Mouse (Mus musculus) embryonic facial prominence, embryonic 11.5 days (tissue): Measurements from ENCODE around the gene Bbs2. TPM values are rescaled to one million over a fixed set of nuclear protein-coding genes. Genes with fewer than 3 reads are reported as not detected.
"Not testable (repeated sequence)": the region's sequence is repeated elsewhere in the genome, so short reads cannot be mapped to it uniquely, and the experiment has no call there.

Source experiments
- ATAC-seq: fragments of 200-750 bp; cut with Nextera tagmentation; replicated peaks from 2 replicates; pipeline ENCODE4 v1.8.0; 2017; ENCODE audit warnings: low read depth; ENCODE audit not compliant: insufficient number of reproducible peaks, low FRiP score, low TSS enrichment
- DNase-seq: peaks from one replicate; pipeline ENCODE4 v3.0.0-alpha.2; 2015; ENCODE audit warnings: low spot score
- H3K27ac ChIP-seq: fragments of 300-500 bp; sonication (generic); replicated peaks from 2 replicates; pipeline ENCODE4 v1.5.1; 2014; ENCODE audit warnings: mild to moderate bottlenecking, low read depth, low read length, control low read depth
- H3K27me3 ChIP-seq: fragments of 300-500 bp; sonication (generic); 2 replicates; pipeline ENCODE4 v1.6.1; 2014; ENCODE audit warnings: mild to moderate bottlenecking, low read length, moderate library complexity, mixed read lengths; ENCODE audit not compliant: control insufficient read depth, insufficient read depth
- H3K36me3 ChIP-seq: fragments of 300-500 bp; sonication (generic); replicated peaks from 2 replicates; pipeline ENCODE4 v1.6.1; 2014; ENCODE audit warnings: low read depth, mild to moderate bottlenecking, low read length, moderate library complexity, mixed read lengths; ENCODE audit not compliant: control insufficient read depth, insufficient read depth
- H3K4me1 ChIP-seq: fragments of 300-500 bp; sonication (generic); 2 replicates; pipeline ENCODE4 v1.6.1; 2014; ENCODE audit warnings: low read length, mixed read lengths; ENCODE audit not compliant: control insufficient read depth, insufficient read depth
- H3K4me2 ChIP-seq: fragments of 300-500 bp; sonication (generic); 2 replicates; pipeline ENCODE4 v1.6.1; 2014; ENCODE audit warnings: low read depth, mild to moderate bottlenecking, control low read depth, low read length, moderate library complexity
- H3K4me3 ChIP-seq: fragments of 300-500 bp; sonication (generic); 2 replicates; pipeline ENCODE4 v1.5.1; 2014; ENCODE audit warnings: low read depth, low read length, control low read depth
- H3K9ac ChIP-seq: fragments of 300-500 bp; sonication (generic); replicated peaks from 2 replicates; pipeline ENCODE4 v1.6.1; 2014; ENCODE audit warnings: mild to moderate bottlenecking, control low read depth, low read length
- H3K9me3 ChIP-seq: fragments of 300-500 bp; sonication (generic); replicated peaks from 2 replicates; pipeline ENCODE4 v1.6.1; 2016; ENCODE audit warnings: mild to moderate bottlenecking, low read length, inconsistent platforms, mixed read lengths; ENCODE audit not compliant: control insufficient read depth
- WGBS: fragments of 180-500 bp; shearing (Covaris S2); extraction: QIAGEN DNeasy Blood & Tissue Kit; methylation state at CpG from one replicate; pipeline ENCODE4 v1.1.7; 2014; 5-methylcytosine and 5-hydroxymethylcytosine counted together
- polyA plus RNA-seq: library from polyadenylated mRNA; unstranded; fragments of >200 nt; fragmentation: Nextera tagmentation; extraction: Ambion mirVana; gene quantifications from 2 replicates; pipeline ENCODE4 v1.2.1, GENCODE M21; 2014

Bbs2 gene
- polyA plus RNA-seq, result 21.0 and 22.5 TPM in 2 replicates

GRCm38 (mm10) chr8:94098081-94098974 is at the start of gene Bbs2:
Bbs2 (minus strand) TSS chr8:94098928.
- Histone ChIP-seq H3K27ac (peak within 1 kb of the TSS; percentile 88), H3K36me3 (no peaks in the 10 kb centered on the region), H3K4me1 (no peaks in the 10 kb centered on the region), H3K4me3 (peak within 1 kb of the TSS; percentile 50), H3K9me3 (no peaks in the 10 kb centered on the region), H3K27me3 (no peaks in the 10 kb centered on the region), H3K9ac (peak within 1 kb of the TSS; percentile 68), H3K4me2 (peak within 1 kb of the TSS; percentile 55)
- ATAC-seq, result peak; percentile 99
- under 1% methylated on average over 61 of the region's 61 CpGs for WGBS
- peak; percentile 100 for DNase-seq

GRCm38 (mm10) chr8:94148236-94148635 is 49.5 kb upstream of the Bbs2 start:
- no peak for DNase-seq
- peaks cover 8% of the 10 kb centered on the region for H3K27me3 ChIP-seq
- H3K36me3 ChIP-seq, result no peaks in the 10 kb centered on the region
- H3K27ac ChIP-seq, result no peak overlapping the region
- peaks cover 5% of the 10 kb centered on the region; the same call in 1 of the 2 replicates for H3K4me1 ChIP-seq
- WGBS, result 54% methylated on average over 5 of the region's 5 CpGs
- no peak overlapping the region for H3K4me2 ChIP-seq
- no peak overlapping the region for H3K4me3 ChIP-seq
- ATAC-seq, result no peak
- no peaks in the 10 kb centered on the region for H3K9me3 ChIP-seq
- H3K9ac ChIP-seq, result no peak overlapping the region

- WGBS, result 86% methylated on average over 4 of the region's 4 CpGs
- Histone ChIP-seq H3K4me3 (no peak overlapping the region), H3K27ac (no peak overlapping the region), H3K9me3 (no peaks in the 10 kb centered on the region), H3K9ac (no peak overlapping the region), H3K4me2 (no peak overlapping the region), H3K36me3 (no peaks in the 10 kb centered on the region), H3K27me3 (no peaks in the 10 kb centered on the region), H3K4me1 (no peaks in the 10 kb centered on the region)
- no peak for DNase-seq
- ATAC-seq, result no peak
Measured at GRCm38 (mm10) chr8:94140266-94140795, 41.6 kb upstream of the Bbs2 start.

GRCm38 (mm10) chr8:94136933-94137332 is 38.2 kb upstream of the Bbs2 start, which contains the start of gene Mt4:
Mt4 (plus strand) TSS chr8:94137197.
- H3K27ac ChIP-seq, result no peak within 1 kb of the TSS
- H3K9me3 ChIP-seq, result no peaks in the 10 kb centered on the region
- ATAC-seq (no peak), DNase-seq (no peak)
- no peaks in the 10 kb centered on the region for H3K27me3 ChIP-seq
- no peaks in the 10 kb centered on the region for H3K36me3 ChIP-seq
- WGBS, result 51% methylated on average over 6 of the region's 6 CpGs
- H3K4me2 ChIP-seq, result no peak within 1 kb of the TSS
- no peak within 1 kb of the TSS for H3K4me3 ChIP-seq
- H3K9ac ChIP-seq, result no peak within 1 kb of the TSS
- no peaks in the 10 kb centered on the region for H3K4me1 ChIP-seq

GRCm38 (mm10) chr8:94136192-94136591 is 37.5 kb upstream of the Bbs2 start:
- WGBS, result 81% methylated on average over 7 of the region's 7 CpGs
- Histone ChIP-seq H3K36me3 (no peaks in the 10 kb centered on the region), H3K9me3 (no peaks in the 10 kb centered on the region), H3K9ac (no peak overlapping the region), H3K4me2 (no peak overlapping the region), H3K27me3 (no peaks in the 10 kb centered on the region), H3K4me1 (no peaks in the 10 kb centered on the region), H3K27ac (no peak overlapping the region), H3K4me3 (no peak overlapping the region)
- ATAC-seq, result no peak
- DNase-seq, result no peak

- no peak overlapping the region for H3K4me2 ChIP-seq
- H3K27ac ChIP-seq, result no peak overlapping the region
- no peaks in the 10 kb centered on the region for H3K27me3 ChIP-seq
- no peak overlapping the region for H3K9ac ChIP-seq
- DNase-seq (no peak), ATAC-seq (no peak)
- H3K36me3 ChIP-seq, result no peaks in the 10 kb centered on the region
- H3K9me3 ChIP-seq, result no peaks in the 10 kb centered on the region
- 84% methylated on average over 6 of the region's 6 CpGs for WGBS
- H3K4me1 ChIP-seq, result no peaks in the 10 kb centered on the region
- H3K4me3 ChIP-seq, result no peak overlapping the region
Measured at GRCm38 (mm10) chr8:94135556-94135955, 36.8 kb upstream of the Bbs2 start.

- H3K9me3 ChIP-seq, H3K4me1 ChIP-seq, H3K4me2 ChIP-seq, H3K4me3 ChIP-seq, DNase-seq, H3K9ac ChIP-seq, ATAC-seq, H3K27me3 ChIP-seq, H3K27ac ChIP-seq, H3K36me3 ChIP-seq: not testable (repeated sequence)
- 67% methylated on average over 3 of the region's 3 CpGs for WGBS
Measured at GRCm38 (mm10) chr8:94134601-94135000, 35.9 kb upstream of the Bbs2 start.

GRCm38 (mm10) chr8:94132096-94132495 is 33.4 kb upstream of the Bbs2 start:
- no peaks in the 10 kb centered on the region for H3K9me3 ChIP-seq
- H3K27me3 ChIP-seq, result no peaks in the 10 kb centered on the region
- H3K4me1 ChIP-seq, result no peaks in the 10 kb centered on the region
- H3K4me2 ChIP-seq, result no peak overlapping the region
- H3K36me3 ChIP-seq, result no peaks in the 10 kb centered on the region
- DNase-seq (no peak), ATAC-seq (no peak)
- H3K4me3 ChIP-seq, result no peak overlapping the region
- no peak overlapping the region for H3K27ac ChIP-seq
- no peak overlapping the region for H3K9ac ChIP-seq
- 84% methylated on average over 5 of the region's 5 CpGs for WGBS
